Mouse (Mus musculus): ENCODE data around the gene Tgif1. TPM values are rescaled to one million over a fixed set of nuclear protein-coding genes. Genes with fewer than 3 reads are reported as not detected.

Tgif1 gene
- total RNA-seq, 2 experiments from 2014 or later, result 42.5 to 58.2 TPM

- DNase-seq (ENCODE audit: low spot score in 2 of 2), result no peak
These were observed 15.4 kb upstream of the Tgif1 start for GRCm38 (mm10) chr17:70868577-70869229.

DNA sequence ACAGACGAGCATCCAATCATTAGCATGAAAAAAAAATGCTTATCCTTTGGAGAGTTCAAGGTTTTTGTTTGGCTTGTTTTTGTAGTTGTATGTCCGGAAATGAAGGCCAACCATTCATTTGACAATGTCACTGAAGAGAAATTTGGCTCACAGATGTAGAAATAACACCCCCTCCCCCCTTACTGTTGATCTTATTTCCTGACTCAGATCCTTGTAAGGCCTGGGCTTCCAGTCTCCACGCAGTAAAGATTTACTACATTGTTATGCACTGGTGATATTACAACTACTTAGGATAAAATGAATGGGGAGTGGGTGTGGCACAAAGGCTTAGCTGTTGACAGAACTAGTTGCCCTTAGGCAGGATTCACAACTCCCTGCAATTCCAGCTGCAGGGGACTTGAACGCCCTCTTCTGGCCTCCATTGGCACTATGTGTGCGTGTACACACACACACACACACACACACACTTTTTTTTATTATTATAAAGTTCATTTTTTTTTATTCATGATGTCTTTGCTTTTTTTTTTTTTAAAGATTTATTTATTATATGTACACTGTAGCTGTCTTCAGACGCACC is 13.3 kb upstream of the Tgif1 start:
- no peak for DNase-seq (ENCODE audit: low spot score in 2 of 2)

GRCm38 (mm10) chr17:70866029-70866428 is 12.7 kb upstream of the Tgif1 start:
- no peak for DNase-seq (ENCODE audit: low spot score in 2 of 2)

DNA sequence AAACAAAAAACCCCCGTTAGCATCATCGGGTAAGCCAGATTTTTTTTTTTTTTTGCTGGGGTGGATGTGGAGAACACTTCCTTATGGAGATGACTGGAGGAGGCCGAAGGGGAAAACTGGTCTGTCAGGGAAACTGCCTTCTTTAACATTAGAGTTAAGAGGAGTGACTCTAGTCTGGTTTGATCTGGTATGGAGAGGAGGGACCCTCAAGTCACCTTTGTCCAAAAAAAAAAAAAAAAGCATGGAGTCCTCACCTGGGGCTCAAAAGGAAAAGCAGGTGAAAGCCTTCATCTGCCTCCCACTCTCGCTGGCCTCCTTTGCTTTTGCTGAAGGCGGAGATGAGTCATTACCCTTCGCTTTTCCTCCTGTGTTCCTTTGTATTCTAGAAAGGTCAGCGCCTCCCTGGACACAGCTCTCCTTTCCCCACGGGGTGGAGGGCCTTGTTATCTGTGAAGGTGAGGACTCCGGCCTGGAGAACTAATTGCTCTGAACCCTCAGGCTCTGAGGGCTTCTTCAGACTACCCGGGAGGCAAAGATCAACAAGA is 11.8 kb upstream of the Tgif1 start:
- no peak for DNase-seq (ENCODE audit: low spot score in 2 of 2)

DNA sequence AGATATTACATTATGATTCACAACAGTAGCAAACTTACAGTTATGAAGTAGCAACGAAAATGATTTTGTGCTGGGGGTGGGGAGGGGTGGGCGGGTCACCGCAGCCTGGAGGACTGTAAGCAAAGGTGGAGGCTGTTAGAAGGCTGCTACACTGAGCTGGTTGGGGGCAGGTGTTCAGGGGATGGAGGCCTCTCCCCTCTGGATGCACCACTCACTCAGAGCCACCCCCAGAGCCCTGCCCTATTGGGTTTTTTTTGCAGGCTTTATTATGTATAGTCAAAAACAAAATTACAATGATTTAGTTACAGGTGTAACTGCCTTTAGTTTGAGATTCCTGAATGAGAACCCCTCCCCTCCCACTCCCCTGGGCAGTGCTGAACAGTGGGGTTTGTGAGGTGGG is 11.3 kb upstream of the Tgif1 start:
- DNase-seq (ENCODE audit: low spot score in 2 of 2), result no peak

GRCm38 (mm10) chr17:70864117-70864516 is 10.8 kb upstream of the Tgif1 start:
- no peak for DNase-seq (ENCODE audit: low spot score in 2 of 2)

DNA sequence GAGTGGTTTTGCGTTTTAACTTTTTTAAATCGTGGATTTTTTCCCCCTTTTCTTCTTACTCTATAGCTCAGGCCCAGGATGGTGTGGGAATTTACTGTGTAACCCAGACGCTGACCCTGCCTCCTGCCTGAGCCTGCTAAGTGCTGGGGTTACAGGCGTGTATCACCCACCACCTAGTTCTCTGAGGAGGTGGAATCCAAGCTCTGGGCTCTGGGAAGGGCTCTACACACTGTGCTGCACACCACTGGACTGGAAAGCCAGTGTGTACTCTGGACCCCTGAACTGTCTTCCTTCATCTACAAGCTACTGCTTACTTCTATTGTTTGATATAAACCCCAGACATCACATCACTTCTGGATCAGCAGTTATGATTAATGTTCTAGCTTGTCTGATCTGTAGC is 5.5 kb upstream of the Tgif1 start:
- no peak for DNase-seq (ENCODE audit: low spot score in 2 of 2)

GRCm38 (mm10) chr17:70856871-70857415 is 3.6 kb upstream of the Tgif1 start:
- DNase-seq (ENCODE audit: low spot score in 2 of 2), result no peak

DNA sequence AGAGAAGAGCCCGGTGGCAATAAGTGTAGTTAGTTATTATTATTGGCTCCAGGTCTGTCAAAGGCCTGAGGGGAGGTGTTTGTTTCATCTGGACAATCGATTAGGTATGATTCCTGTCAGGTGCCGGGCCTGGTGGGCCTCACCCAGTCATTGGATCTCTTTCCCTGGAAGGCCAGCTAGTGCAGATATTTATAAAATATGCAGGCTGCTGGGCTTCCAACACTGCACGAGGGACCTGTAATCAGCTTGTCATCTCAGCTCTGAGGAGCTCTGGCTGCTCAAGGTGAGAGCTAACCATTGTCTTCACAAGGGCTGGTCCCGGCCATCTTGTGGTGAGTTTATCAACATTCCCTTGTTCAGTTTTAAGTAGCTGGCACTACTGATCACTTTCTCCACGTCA is 675 bp upstream of the Tgif1 start:
- DNase-seq (ENCODE audit: low spot score in 2 of 2), result no peak

- DNase-seq (ENCODE audit: low spot score in 2 of 2), result peak; percentile 77 to 78
These were observed 510 bp downstream of the Tgif1 start for GRCm38 (mm10) chr17:70852686-70853386.

- DNase-seq (ENCODE audit: low spot score in 2 of 2), result peak; percentile 51 to 57
These were observed 1.2 kb downstream of the Tgif1 start for GRCm38 (mm10) chr17:70852011-70852685.

DNA sequence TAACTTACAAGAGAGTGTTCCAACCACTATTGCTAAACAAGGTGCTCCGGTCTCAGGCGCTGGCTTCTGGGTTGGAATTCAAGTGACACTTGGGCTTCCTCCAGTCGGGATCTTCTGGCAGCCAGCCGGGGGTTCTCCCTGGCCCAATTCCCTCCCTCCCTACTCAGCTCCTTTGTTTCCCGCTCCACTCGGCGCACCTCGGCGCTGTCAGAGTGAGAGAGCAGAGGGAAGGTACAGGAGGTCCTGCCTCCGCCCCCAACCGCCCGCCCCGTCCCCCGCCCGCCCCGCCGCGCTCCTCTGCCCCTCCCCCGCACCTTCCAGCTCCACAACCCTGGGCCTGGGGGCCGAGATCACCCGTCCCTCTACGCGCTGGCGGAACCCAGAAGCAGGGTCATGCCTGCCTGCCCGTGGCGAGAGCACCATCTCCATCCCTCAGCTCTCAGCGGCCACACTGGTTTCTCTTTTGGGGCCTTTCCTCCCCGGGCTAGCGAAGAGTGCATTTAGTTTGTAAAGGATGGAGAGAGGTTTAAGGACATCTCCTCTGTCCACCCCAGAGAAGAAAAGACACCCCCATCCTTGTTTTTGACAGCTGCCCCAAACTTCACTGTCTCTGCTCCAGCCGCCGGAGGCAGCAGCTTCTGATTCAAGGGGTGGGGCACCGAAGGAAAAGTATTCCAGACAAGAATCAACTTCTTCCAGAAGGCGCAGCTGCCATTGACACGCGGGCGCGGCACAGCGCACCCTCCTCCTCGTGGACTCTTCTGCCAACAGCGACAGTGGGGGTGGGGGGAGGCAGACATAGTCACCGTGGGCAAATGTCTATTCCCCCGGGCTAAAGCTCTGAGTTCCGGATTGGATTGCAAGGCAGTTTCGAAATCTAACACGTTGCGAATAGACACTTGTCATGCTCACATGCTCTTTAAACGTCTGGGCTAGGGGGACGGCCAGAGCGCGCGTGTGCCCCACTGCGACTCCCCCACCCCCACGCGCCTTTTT is 2.1 kb downstream of the Tgif1 start:
- peak; percentile 71 to 88 for DNase-seq (ENCODE audit: low spot score in 2 of 2)

DNA sequence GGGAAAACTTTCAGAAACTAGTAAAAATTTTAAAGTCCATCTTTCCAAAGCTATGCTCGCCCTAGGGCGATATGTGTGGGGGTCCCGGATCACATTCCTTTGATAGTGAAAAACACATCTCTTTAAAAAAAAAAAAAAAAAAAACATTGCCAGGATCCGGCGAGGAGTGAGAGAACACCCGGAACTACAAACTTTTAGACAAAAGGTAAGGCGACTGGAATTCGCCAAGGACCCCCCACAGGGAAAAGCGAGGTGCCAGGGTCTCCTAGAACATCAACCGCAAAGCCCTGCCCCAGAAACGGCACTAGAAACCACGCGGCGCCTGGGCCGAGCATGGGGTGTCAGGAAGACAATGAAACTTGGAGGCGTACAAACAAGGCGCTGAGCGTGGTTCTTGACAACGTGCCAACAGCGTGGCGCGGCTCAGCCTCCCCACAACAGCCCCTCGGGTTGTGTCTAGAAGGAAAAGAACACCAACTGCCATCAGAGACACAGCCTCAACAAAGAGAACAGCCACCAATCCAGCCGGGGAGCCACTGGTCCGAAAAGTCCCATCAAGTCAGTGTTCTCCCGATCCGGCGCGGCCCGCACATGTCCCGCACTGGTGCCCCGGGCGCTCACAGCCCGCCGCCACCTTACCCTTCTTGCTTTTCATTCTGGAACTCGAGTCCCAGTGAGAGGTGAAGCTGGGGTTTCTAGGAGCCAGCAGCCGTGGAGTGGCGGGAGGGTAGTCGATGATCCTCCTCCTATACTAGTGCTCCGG is 2.9 kb downstream of the Tgif1 start:
- peak; percentile 62 to 73 for DNase-seq (ENCODE audit: low spot score in 2 of 2)

- peak; percentile 87 to 94 for DNase-seq (ENCODE audit: low spot score in 2 of 2)
These were observed 3.7 kb downstream of the Tgif1 start for GRCm38 (mm10) chr17:70849399-70850232.

GRCm38 (mm10) chr17:70848511-70849398 is 4.6 kb downstream of the Tgif1 start:
- peak; percentile 47 to 63 for DNase-seq (ENCODE audit: low spot score in 2 of 2)

GRCm38 (mm10) chr17:70847751-70848510 is 5.4 kb downstream of the Tgif1 start:
- DNase-seq (ENCODE audit: low spot score in 2 of 2), result no peak

DNA sequence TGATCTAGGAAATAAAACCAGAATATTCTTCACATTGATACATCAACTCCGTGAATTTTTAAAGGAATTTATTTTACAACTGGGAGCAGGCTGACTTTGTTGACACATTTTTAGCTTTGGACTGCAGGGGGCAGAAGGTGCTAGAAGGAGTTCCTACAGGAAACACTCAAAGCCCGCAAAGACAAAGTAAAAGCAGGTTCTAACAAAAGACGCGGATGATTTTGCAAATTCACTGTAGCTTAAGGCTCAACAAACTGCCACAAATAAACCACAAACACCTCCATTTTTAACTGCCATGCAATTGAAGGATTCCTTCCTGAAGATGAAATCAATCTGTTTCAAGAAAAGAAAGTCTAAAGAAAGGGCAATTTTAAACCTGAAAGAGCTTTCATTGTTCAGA is 6.3 kb downstream of the Tgif1 start:
- no peak for DNase-seq (ENCODE audit: low spot score in 2 of 2)
